Comparison of ENCODE assay signal across 26 mouse cellular contexts in the genomic region with DNA sequence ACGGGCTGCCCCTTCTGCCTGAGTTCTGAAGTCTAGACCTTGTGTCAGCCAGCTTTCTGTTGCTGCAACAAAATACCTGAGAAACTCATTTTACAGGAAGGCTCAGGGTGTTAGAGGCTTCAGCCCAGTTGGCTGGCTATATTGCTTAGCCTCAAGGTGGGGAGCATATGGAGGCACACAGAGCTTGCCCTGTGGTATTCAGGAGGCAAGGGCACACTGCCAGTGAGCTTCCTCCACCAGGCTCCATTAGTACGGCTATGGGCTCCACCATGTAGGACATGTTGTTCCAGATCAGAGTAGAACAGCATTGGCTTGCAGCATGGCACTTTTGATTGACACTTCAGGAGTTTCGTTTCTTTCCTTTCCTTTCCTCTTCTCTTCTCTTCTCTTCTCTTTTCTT. TPM values are rescaled to one million over a fixed set of nuclear protein-coding genes. Genes with fewer than 3 reads are reported as not detected.
DNase-seq lines count a peak whose midpoint lies in the region; ATAC-seq and TF ChIP-seq lines count a peak whose summit lies in the region.
"Had no signal": no experiment of that assay in that cellular context is flagged by ENCODE, and none has a peak within 500 bp of the region (broad histone marks: within the 10 kb centered on the region; RNA-seq: fewer than 3 reads in every experiment).

No protein-coding gene starts in this region.

- H3K27me3 ChIP-seq in intestine, postnatal 0 days (replicated peaks; ENCODE audit: control insufficient read depth, insufficient read depth, low read length) = no peaks in the 10 kb centered on the region
- no peaks in the 10 kb centered on the region for H3K27me3 ChIP-seq in intestine, embryonic 16.5 days (replicated peaks; ENCODE audit: control insufficient read depth, insufficient read depth, low read length)
- no peaks in the 10 kb centered on the region for H3K27me3 ChIP-seq in thymus, adult 2 months (ENCODE audit: control insufficient read depth, insufficient read depth, low read length)
- no peaks in the 10 kb centered on the region for H3K27me3 ChIP-seq in myocyte (ENCODE audit: control insufficient read depth, insufficient read depth, insufficient read length)
- H3K27me3 ChIP-seq: forebrain, embryonic 12.5 days; heart, embryonic 13.5 days; limb, embryonic 13.5 days; neural tube, embryonic 15.5 days had no signal

- H3K4me1 ChIP-seq in intestine, postnatal 0 days (replicated peaks; ENCODE audit: control insufficient read depth, insufficient read depth, low read length) = 0 out of 2 replicates have a peak, but pooled peaks cover 5% of the 10 kb centered on the region
- peaks cover 22% of the 10 kb centered on the region for H3K4me1 ChIP-seq in intestine, embryonic 16.5 days (ENCODE audit: control insufficient read depth, insufficient read depth, low read length)
- H3K4me1 ChIP-seq in thymus, adult 2 months (replicated peaks; ENCODE audit: control insufficient read depth, insufficient read depth, low read length) = peaks cover 9% of the 10 kb centered on the region
- H3K4me1 ChIP-seq: forebrain, embryonic 12.5 days; neural tube, embryonic 15.5 days had no signal

- ATAC-seq in intestine, postnatal 0 days = no peak
- no peak for ATAC-seq in intestine, embryonic 16.5 days
- ATAC-seq: forebrain, postnatal 0 days; hindbrain, embryonic 16.5 days had no signal

- no peak for DNase-seq in thymus, adult 2 months
- DNase-seq in thymus, adult 18-20 months = no peak
- DNase-seq in right cerebral cortex, adult 2 months (ENCODE audit: low spot score in 2 of 2) = no peak
- DNase-seq: adrenal gland, adult 2 months; adrenal gland, postnatal 36 days; B cell, adult 2 months; forebrain, postnatal 0 days; heart, postnatal 10 days; kidney, adult 8-10 months; kidney, postnatal 10 days; lung, embryonic 14.5 days; lung, postnatal 14 days; midbrain, embryonic 14.5 days; retina, postnatal 1 day; right cerebral cortex, postnatal 25 days; spleen, adult 18-20 months had no signal

- H3ac ChIP-seq in myocyte (ENCODE audit: control insufficient read depth, insufficient read length) = no peak overlapping the region

- no peaks in the 10 kb centered on the region for H3K79me2 ChIP-seq in myocyte (ENCODE audit: control insufficient read depth, insufficient read depth)

- no peak for TF ChIP-seq CTCF in intestine, postnatal 0 days (IDR thresholded peaks at IDR 0.05; ENCODE audit: low read depth)
- no peak for TF ChIP-seq CTCF in thymus, adult 2 months (IDR thresholded peaks at IDR 0.05; ENCODE audit: borderline replicate concordance, control insufficient read depth, extremely low read depth, insufficient read depth, low read length, poor library complexity)

- TF ChIP-seq POLR2A in thymus, adult 2 months (IDR thresholded peaks at IDR 0.05; ENCODE audit: control insufficient read depth, extremely low read depth, insufficient read depth, low read length, poor library complexity) = no peak
- TF ChIP-seq POLR2A in myocyte (IDR thresholded peaks at IDR 0.05; ENCODE audit: insufficient read length, low read depth) = no peak

- H3K9ac ChIP-seq in intestine, postnatal 0 days (ENCODE audit: low read depth, low read length) = no peak overlapping the region
- H3K9ac ChIP-seq in intestine, embryonic 16.5 days (ENCODE audit: low read depth, low read length) = no peak overlapping the region
- H3K9ac ChIP-seq: forebrain, embryonic 12.5 days; forebrain, postnatal 0 days; heart, embryonic 13.5 days; limb, embryonic 13.5 days; liver, embryonic 14.5 days; lung, embryonic 14.5 days; neural tube, embryonic 15.5 days had no signal

- H3K4me3 ChIP-seq in intestine, postnatal 0 days (ENCODE audit: low read depth, low read length) = no peak overlapping the region
- H3K4me3 ChIP-seq in intestine, embryonic 16.5 days (ENCODE audit: low read length) = no peak overlapping the region
- H3K4me3 ChIP-seq in thymus, adult 2 months (ENCODE audit: control insufficient read depth, insufficient read depth, low read length) = no peak overlapping the region
- no peak overlapping the region for H3K4me3 ChIP-seq in myocyte
- H3K4me3 ChIP-seq: erythroblast, embryonic 14.5 days; forebrain, embryonic 12.5 days; heart, embryonic 13.5 days; limb, embryonic 13.5 days; neural tube, embryonic 15.5 days had no signal

- H3K27ac ChIP-seq in intestine, postnatal 0 days (ENCODE audit: low read depth, low read length) = 0 out of 2 replicates have a peak overlapping the region, but pooled peaks have one; percentile 2
- no peak overlapping the region for H3K27ac ChIP-seq in intestine, embryonic 16.5 days (ENCODE audit: low read length)
- H3K27ac ChIP-seq in thymus, adult 2 months (ENCODE audit: control insufficient read depth, insufficient read depth, low read length) = peak overlapping the region; percentile 7; the same call in 1 of the 2 replicates
- H3K27ac ChIP-seq: forebrain, embryonic 12.5 days; heart, embryonic 13.5 days; limb, embryonic 13.5 days; liver, embryonic 14.5 days; neural tube, embryonic 15.5 days had no signal

- 85% methylated on average over 3 of the region's 3 CpGs for WGBS in intestine, postnatal 0 days
- WGBS in intestine, embryonic 16.5 days = 87% methylated on average over 3 of the region's 3 CpGs
- WGBS in thymus, adult 2 months = 85% methylated on average over 3 of the region's 3 CpGs

- H3K9me3 ChIP-seq in intestine, postnatal 0 days (ENCODE audit: control insufficient read depth) = no peaks in the 10 kb centered on the region
- H3K9me3 ChIP-seq in intestine, embryonic 16.5 days (ENCODE audit: control insufficient read depth, low read length) = no peaks in the 10 kb centered on the region; the same call in 1 of the 2 replicates
- H3K9me3 ChIP-seq: forebrain, embryonic 12.5 days; heart, embryonic 13.5 days; limb, embryonic 13.5 days; neural tube, embryonic 15.5 days had no signal

- no peak overlapping the region; the same call in 1 of the 2 replicates for H3K4me2 ChIP-seq in intestine, postnatal 0 days (replicated peaks; ENCODE audit: low read depth)
- no peak overlapping the region for H3K4me2 ChIP-seq in intestine, embryonic 16.5 days (ENCODE audit: low read depth, low read length)
- H3K4me2 ChIP-seq in myocyte (ENCODE audit: low read depth) = peak overlapping the region; percentile 55
- H3K4me2 ChIP-seq: forebrain, embryonic 12.5 days; heart, embryonic 13.5 days; limb, embryonic 13.5 days; lung, embryonic 14.5 days; neural tube, embryonic 15.5 days had no signal

- peaks cover 22% of the 10 kb centered on the region for H3K36me3 ChIP-seq in intestine, postnatal 0 days (ENCODE audit: control insufficient read depth, insufficient read depth)
- H3K36me3 ChIP-seq in intestine, embryonic 16.5 days (ENCODE audit: control insufficient read depth, insufficient read depth, low read length) = no peaks in the 10 kb centered on the region
- no peaks in the 10 kb centered on the region; the same call in 1 of the 2 replicates for H3K36me3 ChIP-seq in thymus, adult 2 months (ENCODE audit: control insufficient read depth, insufficient read depth, low read length)
- H3K36me3 ChIP-seq in myocyte (ENCODE audit: control insufficient read depth, insufficient read depth) = no peaks in the 10 kb centered on the region
- H3K36me3 ChIP-seq: forebrain, embryonic 12.5 days; limb, embryonic 13.5 days had no signal

TF ChIP-seq in myocyte, 11 proteins besides CTCF, POLR2A, EP300 and RAD21:
- TF ChIP-seq CEBPB (IDR thresholded peaks at IDR 0.05; ENCODE audit: insufficient read depth, poor library complexity, severe bottlenecking) = no peak
- no peak for TF ChIP-seq TCF3 (IDR thresholded peaks at IDR 0.05; ENCODE audit: insufficient read length, low read depth)
- TF ChIP-seq POLR2AphosphoS2 (IDR thresholded peaks at IDR 0.05; ENCODE audit: insufficient read length, low read depth) = no peak
- TF ChIP-seq USF1 (IDR thresholded peaks at IDR 0.05; ENCODE audit: low read depth) = no peak
- no peak for TF ChIP-seq SRF (IDR thresholded peaks at IDR 0.05; ENCODE audit: control insufficient read depth, insufficient read length, low read depth)
- no peak for TF ChIP-seq MYOD1 (IDR thresholded peaks at IDR 0.05; ENCODE audit: control insufficient read depth in 1 of 3, insufficient read length in 2 of 3, low read depth in 2 of 3)
- no peak for TF ChIP-seq E2F4 (IDR thresholded peaks at IDR 0.05; ENCODE audit: insufficient read depth)
- TF ChIP-seq REST (IDR thresholded peaks at IDR 0.05; ENCODE audit: insufficient read depth, insufficient read length) = no peak
- TF ChIP-seq MYOG (IDR thresholded peaks at IDR 0.05; ENCODE audit: control insufficient read depth in 1 of 3, insufficient read depth in 1 of 3, insufficient read length in 2 of 3, low read depth in 2 of 3) = no peak
- TF ChIP-seq MAX (IDR thresholded peaks at IDR 0.05; ENCODE audit: low read depth) = no peak
- TF ChIP-seq TCF12 (IDR thresholded peaks at IDR 0.05; ENCODE audit: insufficient read depth, poor library complexity, severe bottlenecking) = no peak
TF ChIP-seq in myocyte: peak in this region for 0.

RNA-seq across cellular contexts. Expression of a gene that starts 32.9 kb away (rescaled TPM):
- 15.5 and 20.0 TPM in 2 replicates for polyA plus RNA-seq in intestine, postnatal 0 days (2015; fragmentation: Nextera tagmentation; extraction: Ambion mirVana)
- polyA plus RNA-seq in intestine, embryonic 16.5 days (2015; fragmentation: Nextera tagmentation; extraction: Ambion mirVana) = 26.9 and 33.3 TPM in 2 replicates
- 16.7 and 17.4 TPM in 2 replicates for polyA plus RNA-seq in thymus, adult 2 months (2012; rRNA removed)
- polyA plus RNA-seq in myocyte (2012; fragmentation: generic; extraction: Trizol) = 10.6 TPM
